Mouse (Mus musculus) thymus, postnatal 10 days (tissue): ENCODE results near the gene Id1.
A peak's percentile ranks its signal among the peaks of the same experiment; 100 is the strongest.

Experiments
- DNase-seq, 2 experiments: peaks; one replicate each; pipeline ENCODE4 v3.0.0; 2021; ENCODE audit warnings: low spot score in 2 of 2

Gene Id1

DNA sequence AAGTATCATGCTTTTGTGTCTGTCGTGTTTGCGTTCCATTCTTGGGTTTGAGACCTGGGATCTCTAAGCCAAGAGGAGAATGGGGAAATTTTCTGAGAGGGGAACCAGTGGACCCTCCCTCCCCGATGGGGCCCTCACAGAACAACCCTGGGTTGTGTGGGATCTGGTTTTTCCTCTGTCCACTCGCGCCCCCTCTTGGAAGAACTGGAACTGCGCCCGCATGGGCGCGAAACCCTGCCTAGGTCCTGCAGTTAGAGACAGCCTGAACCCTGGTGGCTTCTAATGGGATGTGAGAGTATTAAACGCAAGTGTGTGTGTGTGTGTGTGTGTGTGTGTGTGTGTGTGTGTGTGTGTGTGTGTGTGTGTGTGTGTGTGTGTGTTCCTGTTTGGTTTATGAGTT is 6.4 kb downstream of the Id1 start:
- peak; percentile 51 to 75 for DNase-seq

DNA sequence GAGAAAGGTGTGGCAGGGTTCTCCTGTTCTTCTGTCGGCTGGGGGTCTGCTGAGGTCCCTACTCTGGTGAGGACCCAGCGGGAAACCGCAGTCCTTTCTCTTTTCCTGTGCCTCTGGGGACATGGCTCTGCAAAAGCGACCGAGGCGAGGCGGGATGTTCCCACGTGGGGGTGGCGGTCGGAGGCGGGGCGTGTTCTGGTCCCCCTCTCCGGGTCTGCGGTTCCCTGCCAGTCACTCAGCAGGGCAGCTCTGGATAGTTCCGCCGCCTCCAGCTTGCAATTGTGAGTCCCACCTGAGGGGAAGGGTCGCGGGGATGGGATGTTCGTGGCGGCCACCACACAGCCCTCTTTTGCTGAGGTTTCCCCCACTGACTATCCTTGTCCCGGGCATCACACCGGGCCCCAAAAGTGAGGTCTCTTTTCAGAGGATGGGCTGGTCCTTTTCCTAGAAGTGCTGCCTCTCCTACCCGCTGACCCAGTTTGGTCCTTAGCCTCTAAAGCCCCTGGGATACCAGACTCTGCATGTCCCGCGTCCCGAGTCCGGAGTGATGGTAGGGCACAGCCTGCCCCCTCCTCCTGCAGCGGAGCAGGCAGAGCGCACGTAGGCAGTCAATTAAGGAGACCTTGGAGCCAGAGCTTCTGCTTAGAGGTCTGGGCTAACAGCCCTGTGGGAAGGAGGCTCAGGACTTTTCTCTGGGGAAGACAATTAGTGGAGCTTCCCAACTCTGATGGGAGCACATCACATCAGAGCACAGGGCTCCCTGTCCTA is 18.1 kb downstream of the Id1 start, which contains the start of gene Cox4i2:
Cox4i2 (plus strand) TSS at position 230 of the 768 bp plus-strand sequence.
- no peak for DNase-seq

DNA sequence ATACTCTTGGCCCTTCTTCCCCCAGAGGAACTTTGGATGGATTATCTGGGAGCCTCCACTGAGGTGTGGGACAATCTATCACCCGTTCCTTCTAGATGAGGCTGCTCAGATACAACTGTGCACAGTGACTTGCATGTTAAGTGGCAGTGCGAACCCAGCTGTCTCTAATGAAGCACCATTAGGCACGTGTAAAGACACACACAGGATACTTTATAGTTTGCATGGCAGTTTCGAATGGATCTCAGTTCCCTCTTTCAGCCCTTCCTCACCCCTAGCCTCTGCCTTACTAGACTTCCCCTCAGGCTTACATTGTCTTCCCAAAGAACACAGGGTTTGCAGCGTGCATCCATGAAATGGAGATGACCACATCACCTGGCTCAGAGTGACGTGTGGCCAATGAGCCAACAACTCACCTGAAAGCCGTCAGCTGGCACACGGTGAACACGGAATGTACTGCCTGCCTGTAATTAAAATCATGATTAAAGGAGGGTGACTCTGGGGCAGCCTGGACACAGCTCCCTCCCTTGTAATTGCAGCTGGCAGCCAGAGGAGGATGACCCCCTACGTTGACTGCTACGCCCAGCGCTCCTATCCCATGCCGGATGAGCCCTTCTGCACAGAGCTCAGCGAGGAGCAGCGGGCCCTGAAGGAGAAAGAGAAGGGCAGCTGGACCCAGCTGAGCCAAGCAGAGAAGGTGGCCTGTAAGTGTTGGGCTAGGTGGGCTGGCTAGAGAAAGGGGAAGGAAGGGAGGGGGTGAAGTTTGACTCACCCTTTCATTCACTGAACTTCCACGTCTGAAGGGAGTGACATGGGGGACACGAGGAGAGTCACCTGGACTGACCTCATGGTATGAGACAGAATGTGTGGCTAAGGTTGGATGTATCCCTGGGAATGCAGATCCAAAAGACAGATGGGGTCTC is 20.7 kb downstream of the Id1 start:
- no peak for DNase-seq

DNA sequence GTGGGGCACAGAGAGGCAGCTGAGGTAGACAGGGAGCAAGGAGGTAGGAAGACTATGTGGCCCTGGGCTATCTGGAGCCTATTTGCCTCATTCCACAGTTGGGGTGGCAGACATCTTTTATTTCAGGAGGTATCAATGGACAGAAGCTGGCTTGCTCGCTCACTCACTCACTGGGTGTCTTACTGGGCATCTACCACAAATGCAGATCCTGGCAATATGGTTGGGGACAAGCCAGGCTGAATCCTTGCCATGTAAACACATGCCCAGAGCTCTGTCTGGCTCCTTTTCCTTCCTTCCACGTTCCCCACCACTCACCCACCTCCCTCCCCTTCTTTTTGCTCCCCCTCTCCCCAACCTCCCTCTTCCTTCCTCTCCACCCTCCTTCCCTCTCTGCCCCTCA is 21.4 kb downstream of the Id1 start:
- no peak for DNase-seq

DNA sequence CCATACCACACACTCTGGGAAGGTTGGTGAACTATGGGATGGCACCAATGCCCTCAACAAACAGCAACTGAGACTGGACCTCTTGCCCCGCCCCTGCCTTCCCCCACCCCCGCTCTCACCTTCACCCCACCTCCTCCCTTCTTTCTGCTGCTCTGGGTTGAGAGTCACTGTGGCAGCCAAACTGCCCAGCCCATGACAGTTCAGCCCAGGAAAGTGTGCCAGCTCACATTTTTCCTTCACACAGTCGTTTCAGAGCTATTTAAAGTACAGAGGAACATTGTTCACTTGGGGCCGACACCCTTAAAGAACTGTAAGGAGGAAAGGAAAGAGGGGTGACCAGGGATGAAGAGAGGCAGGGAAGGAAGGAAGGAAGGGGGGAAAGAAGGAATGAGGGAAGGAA is 22.3 kb downstream of the Id1 start:
- DNase-seq, result no peak

DNA sequence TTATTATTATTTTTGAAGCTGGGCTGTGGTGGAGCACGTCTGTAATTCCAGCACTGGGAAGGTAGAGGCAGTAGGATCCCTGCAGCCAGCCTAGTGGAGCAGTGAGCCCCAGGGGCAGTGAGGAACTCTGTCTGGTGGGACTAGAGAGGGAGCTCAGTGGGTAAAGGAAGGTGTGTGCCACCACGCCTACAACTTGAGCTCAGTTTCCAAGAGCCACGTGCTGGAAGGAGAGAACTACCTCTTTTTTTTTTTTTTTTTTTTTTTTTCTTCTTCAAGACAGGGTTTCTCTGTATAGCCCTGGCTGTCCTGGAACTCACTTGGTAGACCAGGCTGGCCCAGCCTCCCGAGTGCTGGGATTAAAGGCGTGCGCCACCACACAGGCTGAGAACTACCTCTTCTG is 27.3 kb downstream of the Id1 start:
- no peak for DNase-seq

DNA sequence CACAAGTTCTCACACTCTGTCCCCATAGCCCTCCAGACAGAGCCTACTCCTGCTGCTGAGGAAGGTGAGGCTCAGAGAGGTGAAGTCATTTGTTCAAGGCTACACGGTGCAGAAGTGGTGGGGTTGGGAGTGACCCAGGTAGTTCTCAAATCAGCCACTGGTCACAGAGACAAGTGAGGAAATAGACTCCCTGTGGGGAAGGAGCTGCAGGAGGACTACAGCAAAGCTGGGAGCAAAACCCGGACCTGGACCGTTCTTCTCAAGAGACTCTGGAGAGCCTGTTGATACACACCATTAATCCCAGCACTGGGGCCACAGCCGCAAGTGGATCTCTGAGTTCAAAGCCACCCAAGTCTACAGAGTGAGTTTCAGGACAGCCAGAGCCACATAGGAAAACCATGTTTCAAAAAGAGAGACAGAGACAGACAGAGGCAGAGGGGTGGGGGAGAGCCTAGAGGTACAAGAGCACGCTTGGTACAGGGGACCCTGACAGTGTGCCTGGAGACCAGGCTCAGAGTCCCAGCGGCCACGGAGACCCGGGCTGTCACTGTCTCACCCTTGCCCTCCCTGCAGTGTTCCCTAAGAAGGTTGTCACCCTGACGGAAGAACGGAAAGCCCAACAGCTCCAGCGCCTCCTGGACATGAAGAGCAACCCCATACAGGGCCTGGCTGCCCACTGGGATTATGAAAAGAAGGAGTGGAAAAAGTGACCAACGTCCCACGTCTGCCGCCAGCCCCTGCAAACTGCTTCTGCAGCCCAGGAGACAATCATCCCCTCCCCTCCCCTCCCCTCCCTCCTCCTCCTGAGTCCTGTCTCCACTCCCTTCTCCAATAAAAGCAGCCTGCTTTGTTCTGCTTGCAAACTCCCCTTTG is 28.4 kb downstream of the Id1 start:
- no peak for DNase-seq

DNA sequence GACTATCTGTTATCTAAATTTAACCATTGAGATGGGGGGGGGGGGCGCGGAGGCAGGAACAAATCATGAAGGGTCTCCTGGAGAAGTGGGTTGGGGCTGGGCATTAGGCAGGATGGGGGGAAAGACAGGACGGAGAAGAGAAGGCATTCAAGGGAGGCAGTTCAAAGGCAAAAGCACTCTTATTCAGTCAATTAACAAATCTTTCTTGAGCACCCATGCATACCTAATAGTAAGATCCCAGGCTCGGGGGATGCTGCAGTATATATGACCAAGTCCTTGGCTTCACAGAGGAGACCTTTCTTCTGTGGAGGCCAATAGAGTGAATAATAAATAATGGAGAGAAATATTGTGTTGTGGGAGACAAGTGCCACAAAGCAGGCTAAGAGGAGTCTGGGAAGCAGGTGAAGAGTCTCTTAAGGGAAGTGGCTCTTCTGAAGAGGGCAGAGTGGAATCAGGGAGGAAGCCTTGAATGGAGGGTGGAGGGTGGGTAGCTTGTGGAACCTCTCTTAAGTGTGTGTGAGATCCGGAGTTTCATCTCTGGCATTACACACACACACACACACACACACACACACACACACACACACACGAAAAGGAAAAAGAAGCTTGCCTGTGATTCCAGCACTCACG is 29.1 kb downstream of the Id1 start:
- DNase-seq, result no peak

DNA sequence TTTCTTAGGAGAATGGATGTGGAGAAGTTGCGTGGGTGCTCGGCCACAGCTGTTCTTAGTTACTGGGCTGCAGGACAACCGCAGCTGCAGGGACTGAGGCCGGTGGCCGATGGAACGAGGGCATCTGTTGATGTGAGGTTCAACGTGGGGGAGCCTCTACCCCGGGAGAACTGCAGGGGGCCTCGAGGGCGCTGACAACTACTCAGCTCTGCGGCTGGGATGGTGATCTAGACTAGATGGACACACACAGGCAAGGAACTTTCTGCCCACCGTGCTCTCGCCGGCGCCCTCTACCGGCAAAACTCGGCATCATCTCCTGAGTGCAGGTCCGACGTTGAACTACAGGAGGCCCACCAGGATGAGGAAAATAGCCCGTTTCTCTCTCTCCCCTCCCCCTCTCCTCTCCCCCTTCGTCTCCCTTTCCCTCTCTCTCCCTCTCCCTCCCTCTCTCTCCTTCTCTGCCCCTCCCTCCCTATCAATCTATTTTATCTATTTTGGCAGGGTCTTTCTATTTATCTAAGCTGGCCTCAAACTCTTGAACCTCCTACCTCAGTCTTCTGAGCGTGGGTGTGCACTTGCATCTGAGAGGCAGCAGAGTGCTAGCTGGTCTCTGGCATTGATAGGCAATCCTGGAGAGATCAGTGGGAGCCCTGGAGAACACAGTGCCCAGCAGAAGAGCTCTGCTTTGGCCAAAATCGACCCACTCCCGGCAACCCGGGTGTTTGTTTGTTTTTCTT is 30.5 kb downstream of the Id1 start:
- DNase-seq, result peak; percentile 88 to 97

DNA sequence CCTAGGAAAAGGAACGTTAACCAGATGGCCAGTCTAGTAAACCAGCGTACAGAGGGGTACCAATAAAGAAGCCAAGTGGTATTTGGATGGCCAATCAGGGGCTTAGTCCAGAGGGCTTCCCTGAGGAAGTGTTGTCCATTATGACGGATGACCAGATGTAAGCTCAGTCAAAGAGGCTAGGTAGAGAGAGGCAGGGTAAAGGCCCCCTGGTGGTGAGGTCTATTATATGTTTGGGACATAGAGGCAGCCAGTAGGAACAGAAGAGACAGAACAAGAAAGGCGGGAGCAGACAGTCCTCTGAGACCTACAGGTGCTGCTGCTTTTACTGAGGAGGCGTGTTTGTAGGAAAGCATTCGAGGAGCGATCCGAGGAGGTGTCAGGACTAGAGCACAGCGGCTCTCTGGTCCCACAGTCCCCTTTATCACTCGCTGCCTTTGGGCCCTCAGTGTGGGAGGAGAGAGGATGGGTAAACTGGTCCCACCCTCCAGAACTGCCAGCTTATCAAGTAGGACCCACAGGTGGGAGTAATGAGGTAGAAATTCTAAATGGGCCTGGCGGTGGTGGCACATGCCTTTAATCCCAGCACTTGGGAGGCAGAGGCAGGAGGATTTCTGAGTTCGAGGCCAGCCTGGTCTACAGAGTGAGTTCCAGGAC is 31.7 kb downstream of the Id1 start:
- DNase-seq, result peak; percentile 65 to 85

DNA sequence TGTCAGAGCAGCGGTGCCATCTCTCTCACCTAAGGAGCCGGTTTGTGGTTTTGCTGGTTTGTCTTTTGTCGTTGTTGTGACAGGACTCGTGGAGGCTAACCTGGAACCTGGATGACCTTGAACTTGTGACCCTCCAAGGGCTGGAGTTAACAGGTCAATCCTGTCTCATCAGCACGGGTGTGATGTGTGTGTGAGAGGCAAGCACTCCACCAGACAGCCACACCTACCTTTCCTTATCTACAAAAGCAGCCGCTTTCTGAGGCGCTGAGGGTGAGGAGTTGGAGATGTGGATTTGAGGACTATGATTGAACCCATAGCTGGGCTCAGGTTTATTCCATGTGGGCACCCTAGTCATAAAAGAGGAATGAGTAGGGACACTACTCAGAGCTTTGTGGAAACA is 33.6 kb downstream of the Id1 start:
- no peak for DNase-seq

DNA sequence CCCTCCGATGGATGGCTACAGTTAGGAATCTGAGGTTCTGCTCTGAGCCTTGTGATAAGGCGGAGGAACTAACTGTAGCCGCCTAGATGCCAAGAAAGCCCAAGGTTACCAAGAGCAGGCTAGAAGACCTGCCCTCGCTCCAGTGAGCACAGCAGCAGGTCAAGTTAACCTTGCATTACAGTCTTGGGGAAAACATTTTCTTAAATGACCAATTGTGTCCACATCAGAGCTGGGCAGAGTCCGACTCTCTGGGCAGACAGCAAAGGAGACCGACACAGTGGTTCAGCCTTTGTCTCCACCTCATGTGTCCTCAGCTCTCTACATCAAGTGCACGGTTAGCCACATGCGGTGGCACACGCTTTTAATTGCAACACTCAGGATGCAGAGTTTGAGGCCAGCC is 35.5 kb downstream of the Id1 start:
- no peak for DNase-seq

DNA sequence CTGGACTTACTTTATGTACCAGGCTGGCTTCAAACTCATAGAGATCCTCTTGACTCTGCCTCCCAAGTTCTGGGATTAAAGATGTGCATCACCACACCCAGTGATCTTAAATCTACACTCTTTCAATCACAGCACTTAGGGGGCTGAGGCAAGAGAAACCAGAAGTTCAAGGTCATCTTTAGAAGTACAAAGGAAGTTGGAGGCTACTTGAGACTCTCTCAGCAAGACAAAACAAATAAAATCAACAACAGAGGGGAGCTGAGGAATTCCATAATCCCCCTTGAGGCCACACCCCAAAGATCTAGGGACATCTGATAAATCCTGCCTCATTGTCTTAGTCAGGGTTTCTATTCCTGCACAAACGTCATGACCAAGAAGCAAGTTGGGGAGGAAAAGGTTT is 36.2 kb downstream of the Id1 start:
- no peak for DNase-seq

DNA sequence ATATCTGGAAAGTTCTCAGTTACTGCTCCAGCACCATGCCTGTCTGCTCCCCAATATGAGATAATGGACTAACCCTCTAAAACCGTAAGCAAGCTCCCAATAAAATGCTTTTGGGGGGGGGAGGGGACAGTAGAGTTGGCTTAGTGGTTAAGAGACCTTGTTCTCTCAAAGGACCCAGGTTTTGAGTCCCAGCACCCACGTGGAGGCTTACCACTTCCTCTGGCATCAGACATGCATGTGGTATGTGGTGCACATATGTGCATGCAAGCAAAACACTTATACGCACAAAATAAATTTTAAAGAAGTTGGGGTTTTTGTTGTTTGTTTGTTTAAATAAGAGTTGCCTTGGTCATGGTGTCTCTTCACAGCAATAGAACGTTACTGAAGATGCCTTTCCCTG is 39.3 kb downstream of the Id1 start:
- DNase-seq, result peak; percentile 50 to 70

DNA sequence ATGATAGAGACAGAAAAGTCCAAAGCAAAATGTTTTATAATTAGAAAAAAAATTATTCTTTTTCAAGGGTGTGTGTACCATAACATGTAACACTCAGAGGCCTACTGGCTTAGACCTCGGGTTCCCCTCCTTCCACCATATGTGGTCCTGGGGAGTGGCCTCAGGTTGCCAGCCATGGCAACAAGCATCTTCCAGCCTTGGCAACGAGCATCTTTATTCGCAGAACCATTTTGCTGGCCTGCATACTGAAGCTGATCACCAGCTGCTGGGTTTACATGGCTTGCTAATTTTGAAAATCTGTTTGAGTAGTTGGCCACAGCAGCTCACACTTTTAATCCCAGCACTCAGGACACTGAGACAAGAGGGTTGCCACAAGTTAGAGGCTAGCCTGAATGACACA is 40.0 kb downstream of the Id1 start:
- no peak for DNase-seq

DNA sequence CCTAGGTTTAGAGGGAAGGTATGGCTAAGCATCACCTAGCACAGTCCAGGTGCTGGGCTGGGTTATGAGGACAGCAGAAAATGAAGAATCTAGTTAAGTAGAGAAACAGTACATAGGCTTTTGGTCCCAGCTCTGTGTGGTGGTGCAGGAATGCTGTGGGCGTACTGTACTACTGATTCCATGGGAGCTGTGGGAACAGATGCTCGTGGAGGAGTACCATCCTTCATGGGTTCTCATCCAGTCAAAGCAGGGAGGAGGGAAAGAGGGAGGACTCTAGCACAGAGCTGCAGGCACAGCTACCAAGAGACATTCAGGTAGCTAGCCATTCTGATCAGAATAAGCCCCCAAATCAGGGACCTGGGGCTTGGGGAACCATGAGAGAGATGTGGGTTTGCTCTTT is 40.4 kb downstream of the Id1 start:
- DNase-seq, result no peak

DNA sequence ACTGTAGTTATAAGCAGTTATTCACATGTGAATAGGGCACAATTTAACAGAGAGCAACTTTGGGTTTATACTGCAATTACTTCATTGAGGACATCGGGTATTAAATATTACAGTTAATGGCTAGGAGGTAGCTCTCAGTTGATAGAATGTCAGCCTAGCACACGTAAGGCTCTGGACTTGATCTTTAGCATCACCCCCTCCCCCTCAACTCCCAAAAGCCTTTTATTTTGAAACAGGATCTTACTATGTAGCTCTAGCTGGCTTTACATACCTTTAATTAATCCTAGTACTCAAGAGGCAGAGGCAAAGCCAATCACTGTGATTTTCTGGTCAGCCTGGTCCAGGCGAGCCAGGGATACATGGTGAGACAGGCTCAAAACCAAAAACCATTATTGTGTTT is 41.0 kb downstream of the Id1 start:
- DNase-seq, result no peak

DNA sequence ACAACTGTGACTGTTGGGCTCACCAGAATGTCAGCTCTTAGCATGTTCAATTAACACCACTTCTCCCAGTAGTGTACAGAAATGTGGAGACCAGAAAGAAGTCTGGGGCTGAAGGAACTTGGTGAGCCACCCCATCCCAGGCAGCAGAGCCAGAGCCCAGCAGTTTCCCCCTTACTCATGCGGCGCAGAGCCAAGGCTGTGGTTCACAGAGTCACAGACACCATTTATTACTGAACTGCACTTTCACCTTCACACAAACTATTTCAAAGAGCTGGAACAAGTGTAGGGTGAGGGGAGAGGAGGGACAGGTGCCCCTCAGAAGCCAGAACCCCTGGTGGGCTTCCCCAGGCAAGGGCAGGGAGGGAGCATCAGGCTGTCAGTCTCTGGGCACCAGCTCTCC is 44.4 kb downstream of the Id1 start:
- no peak for DNase-seq

DNA sequence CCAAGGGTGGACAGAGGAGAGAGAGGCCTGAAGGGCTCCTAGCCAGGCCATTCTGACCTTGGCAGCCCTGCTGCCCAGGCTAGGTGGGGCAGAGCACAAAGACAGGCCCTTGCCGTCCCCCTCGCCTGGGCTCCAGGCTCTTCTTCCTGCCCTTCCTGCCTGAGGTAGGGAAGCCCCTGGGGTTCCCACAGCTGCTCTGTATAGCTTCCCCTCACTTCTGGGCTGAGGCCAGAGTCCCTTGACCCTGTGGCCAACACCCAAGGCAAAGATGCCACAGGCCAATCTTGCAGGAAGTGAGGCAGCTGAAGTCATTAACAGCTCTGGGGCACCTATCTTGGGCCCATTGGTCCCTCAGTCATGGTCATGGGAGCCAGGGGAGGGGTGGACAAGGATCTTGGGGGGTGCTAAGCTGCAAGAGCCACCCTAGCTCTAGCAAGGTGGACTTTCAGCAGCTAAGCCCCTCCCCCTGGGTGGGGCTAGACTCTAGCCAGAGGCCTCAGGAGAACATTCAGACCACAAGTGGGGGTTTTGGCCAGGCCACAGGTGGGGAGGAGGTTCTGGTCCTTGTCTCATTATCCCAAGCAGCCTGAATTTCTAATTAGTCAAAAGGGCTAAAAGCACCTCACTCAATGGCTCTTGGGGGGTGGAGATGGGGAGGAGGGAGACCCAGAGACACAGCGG is 45.1 kb downstream of the Id1 start:
- DNase-seq, result no peak

DNA sequence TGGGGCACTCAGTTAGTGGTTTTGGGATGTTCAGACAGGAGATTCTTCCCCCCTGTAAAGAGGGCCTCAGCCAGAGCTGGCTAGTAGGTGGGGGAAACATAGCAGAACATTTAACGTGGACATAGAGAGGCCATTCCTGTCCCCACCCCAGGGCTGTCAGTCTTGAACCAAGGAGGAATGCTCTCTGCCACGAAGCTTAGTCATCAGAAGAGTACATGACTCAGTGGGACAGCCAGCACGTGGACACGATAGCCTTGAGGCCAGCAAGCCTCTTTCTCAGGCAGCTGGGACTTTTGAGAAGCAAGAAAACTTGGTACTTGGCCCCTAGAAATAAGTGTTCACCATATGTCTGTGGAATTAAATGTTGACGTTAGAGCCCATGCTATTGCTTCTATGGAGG is 46.6 kb downstream of the Id1 start:
- DNase-seq, result no peak
